Comparison of ENCODE assay signal across 8 mouse cellular contexts in the genomic region with DNA sequence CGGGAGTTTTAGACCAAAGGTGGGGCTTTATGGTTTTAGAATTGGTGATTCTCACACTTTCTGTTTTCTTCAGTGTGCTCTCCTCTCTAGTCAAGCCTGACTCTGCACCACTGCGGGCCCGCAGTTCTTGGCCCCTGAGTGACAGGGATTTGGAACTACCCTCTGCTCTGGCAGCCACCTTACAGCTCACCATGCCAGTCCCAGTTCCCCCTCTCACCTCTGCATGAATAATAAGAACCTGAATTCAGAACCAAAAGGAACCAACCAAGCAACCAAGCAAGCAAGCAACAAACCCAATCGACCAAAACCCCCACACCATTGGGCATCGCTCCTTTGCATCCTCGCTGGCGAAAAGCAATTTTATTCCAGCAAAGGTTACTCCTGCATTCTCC. TPM values are rescaled to one million over a fixed set of nuclear protein-coding genes. Genes with fewer than 3 reads are reported as not detected.
DNase-seq lines count a peak whose midpoint lies in the region; ATAC-seq and TF ChIP-seq lines count a peak whose summit lies in the region.

No protein-coding gene starts in this region.

- ATAC-seq in liver, embryonic 12.5 days: no peak
- no peak for ATAC-seq in stomach, postnatal 0 days (ENCODE audit: low FRiP score, low TSS enrichment)

- intact Hi-C loops in gastrocnemius, adult 2 months (cut with DNase I): no loop called here
- intact Hi-C loops in gastrocnemius, postnatal 36 days (cut with DNase I): no loop called here

- TF ChIP-seq CTCF in gastrocnemius, adult 2 months (IDR thresholded peaks at IDR 0.05): no peak
- TF ChIP-seq CTCF in stomach, postnatal 0 days (IDR thresholded peaks at IDR 0.05; ENCODE audit: low read depth): no peak

- no peak for TF ChIP-seq EP300 in stomach, postnatal 0 days (optimal IDR thresholded peaks at IDR 0.05)

- no peaks in the 10 kb centered on the region for H3K9me3 ChIP-seq in liver, embryonic 12.5 days (replicated peaks)
- no peaks in the 10 kb centered on the region for H3K9me3 ChIP-seq in stomach, postnatal 0 days (ENCODE audit: control insufficient read depth, low read length)

- H3K9ac ChIP-seq in liver, embryonic 12.5 days: peak overlapping the region; percentile 76; the same call in 1 of the 2 replicates
- H3K9ac ChIP-seq in stomach, postnatal 0 days (ENCODE audit: low read length): no peak overlapping the region

- 8% methylated on average over 7 of the region's 7 CpGs for WGBS in liver, embryonic 12.5 days (ENCODE audit: insufficient replicate concordance)
- 12% methylated on average over 7 of the region's 7 CpGs for WGBS in stomach, postnatal 0 days

- peak overlapping the region; percentile 94 for H3K4me3 ChIP-seq in gastrocnemius, adult 2 months
- peak overlapping the region; percentile 77 for H3K4me3 ChIP-seq in liver, embryonic 12.5 days
- H3K4me3 ChIP-seq in stomach, postnatal 0 days (ENCODE audit: low read depth, low read length): peak overlapping the region; percentile 87

- peaks cover 21% of the 10 kb centered on the region for H3K4me1 ChIP-seq in liver, embryonic 12.5 days
- no peaks in the 10 kb centered on the region for H3K4me1 ChIP-seq in stomach, postnatal 0 days (replicated peaks; ENCODE audit: control insufficient read depth, insufficient read depth)

- peaks cover 3% of the 10 kb centered on the region; the same call in 1 of the 2 replicates for H3K27me3 ChIP-seq in liver, embryonic 12.5 days (replicated peaks)
- no peaks in the 10 kb centered on the region for H3K27me3 ChIP-seq in stomach, postnatal 0 days (ENCODE audit: control insufficient read depth, insufficient read depth, low read length)

- DNase-seq in gastrocnemius, adult 2 months: no peak
- no peak for DNase-seq in gastrocnemius, postnatal 36 days
- peak; percentile 14 for DNase-seq in thymus, postnatal 14 days
- no peak for DNase-seq in thymus, postnatal 36 days
- DNase-seq in stomach, postnatal 0 days (ENCODE audit: low spot score): no peak
- DNase-seq in embryo, embryonic 10.5 days (ENCODE audit: low spot score): no peak
- no peak for DNase-seq in cerebellum, adult 11 months

- peak overlapping the region; percentile 97 for H3K4me2 ChIP-seq in liver, embryonic 12.5 days
- H3K4me2 ChIP-seq in stomach, postnatal 0 days (replicated peaks; ENCODE audit: low read depth): peak overlapping the region; percentile 90

- no peaks in the 10 kb centered on the region for H3K36me3 ChIP-seq in liver, embryonic 12.5 days
- no peaks in the 10 kb centered on the region for H3K36me3 ChIP-seq in stomach, postnatal 0 days (ENCODE audit: control insufficient read depth, insufficient read depth, low read length)

- peak overlapping the region; percentile 93 for H3K27ac ChIP-seq in gastrocnemius, adult 2 months
- H3K27ac ChIP-seq in liver, embryonic 12.5 days: no peak overlapping the region
- H3K27ac ChIP-seq in stomach, postnatal 0 days (replicated peaks): no peak overlapping the region

RNA-seq across cellular contexts. Expression of a gene that starts 0.4 kb away (rescaled TPM):
- total RNA-seq in gastrocnemius, adult 2 months (2021): 10 to 100 TPM; 26.8 to 65.5 TPM
- total RNA-seq in gastrocnemius, postnatal 36 days (2021): 10 to 100 TPM; 22.2 to 46.1 TPM
- 2.6 and 3.0 TPM in 2 replicates for polyA plus RNA-seq in liver, embryonic 12.5 days (2016; fragmentation: Nextera tagmentation; extraction: Ambion mirVana)
- 11.0 and 13.1 TPM in 2 replicates for polyA plus RNA-seq in stomach, postnatal 0 days (2015; fragmentation: Nextera tagmentation; extraction: Ambion mirVana)
